Mouse (Mus musculus) neural tube, embryonic 10.5 days (tissue): ENCODE results near the gene Tmem174.

Source experiments
- DNase-seq: peaks from one replicate; pipeline ENCODE4 v3.0.0-alpha.2; 2017; ENCODE audit warnings: low spot score; ENCODE audit errors: extremely low spot score

Gene Tmem174

DNA sequence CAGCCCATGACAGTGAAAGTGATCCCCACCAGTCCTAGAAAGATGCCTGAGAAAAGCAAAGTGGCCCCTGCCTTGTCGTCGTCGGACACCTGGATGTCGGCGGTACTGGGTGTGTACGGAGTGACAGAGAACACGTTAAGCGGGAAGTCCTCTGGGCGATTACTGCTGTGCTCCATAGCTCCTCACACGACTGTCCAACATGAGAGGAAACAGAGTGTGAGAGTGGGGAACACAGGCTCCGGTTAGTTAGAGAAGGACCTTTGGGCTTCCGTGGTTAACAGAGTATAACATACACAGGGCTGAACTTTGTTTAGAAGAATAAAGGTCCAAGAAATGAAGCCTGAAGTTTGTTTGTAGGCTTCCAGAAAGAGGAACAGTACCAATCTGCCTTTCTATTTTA, at the start of gene Tmem174:
Gene Tmem174, minus strand, starts transcription at position 266 of the 400 bp plus-strand sequence.
- DNase-seq = no peak

GRCm38 (mm10) chr13:98684144-98684900, 47.1 kb upstream of the Tmem174 start:
- DNase-seq = no peak

DNA sequence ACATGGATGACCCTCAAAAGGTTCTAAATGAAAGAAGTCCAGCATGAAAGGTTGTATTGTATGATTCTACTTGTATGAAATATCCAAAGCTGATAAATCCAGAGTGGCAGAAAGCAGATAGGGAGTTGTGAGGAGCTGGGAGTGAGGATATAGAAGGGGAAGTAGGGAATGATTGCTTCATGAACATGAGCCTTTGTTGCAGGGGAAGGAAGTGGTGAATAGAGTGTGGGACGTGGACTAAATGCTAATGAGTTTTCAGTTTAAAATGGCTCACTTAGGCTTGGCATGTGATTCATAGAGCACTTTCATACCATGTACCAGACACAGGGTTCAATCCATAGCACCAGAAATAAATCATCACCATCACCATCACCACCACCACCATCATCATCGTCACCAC, 46.2 kb upstream of the Tmem174 start:
- DNase-seq = no peak

DNA sequence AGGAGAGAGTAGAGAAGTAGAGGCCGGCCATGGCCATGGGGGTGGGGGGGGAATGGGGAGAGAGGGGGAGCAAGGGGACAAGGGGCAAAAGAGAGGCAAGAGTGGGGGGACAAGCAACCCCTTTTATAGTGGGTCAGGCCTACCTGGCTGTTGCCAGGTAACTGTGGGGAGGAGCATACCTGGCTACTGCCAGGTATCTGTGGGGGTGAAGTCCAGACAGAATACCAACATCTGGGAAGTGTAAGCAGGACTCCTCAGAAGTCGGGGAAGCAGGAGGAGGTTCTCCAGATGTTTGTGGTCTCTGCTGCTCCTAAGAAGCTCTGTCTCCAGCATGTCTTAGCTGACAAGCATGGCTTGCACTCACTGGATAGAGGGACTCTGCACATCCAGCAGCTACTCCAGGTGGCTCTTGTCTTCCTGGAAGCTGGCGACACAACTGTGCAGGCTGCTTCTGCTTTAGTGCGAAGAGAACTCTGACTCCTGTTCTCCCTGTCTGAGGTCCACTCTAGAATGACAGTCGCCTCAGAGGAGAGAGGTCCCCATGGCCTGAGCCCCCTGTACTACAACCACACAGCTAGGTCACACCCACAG, 43.4 kb upstream of the Tmem174 start:
- DNase-seq = no peak

GRCm38 (mm10) chr13:98679631-98680041, 42.4 kb upstream of the Tmem174 start:
- DNase-seq = no peak

- no peak for DNase-seq
Observed at GRCm38 (mm10) chr13:98679230-98679629, 42.0 kb upstream of the Tmem174 start.

DNA sequence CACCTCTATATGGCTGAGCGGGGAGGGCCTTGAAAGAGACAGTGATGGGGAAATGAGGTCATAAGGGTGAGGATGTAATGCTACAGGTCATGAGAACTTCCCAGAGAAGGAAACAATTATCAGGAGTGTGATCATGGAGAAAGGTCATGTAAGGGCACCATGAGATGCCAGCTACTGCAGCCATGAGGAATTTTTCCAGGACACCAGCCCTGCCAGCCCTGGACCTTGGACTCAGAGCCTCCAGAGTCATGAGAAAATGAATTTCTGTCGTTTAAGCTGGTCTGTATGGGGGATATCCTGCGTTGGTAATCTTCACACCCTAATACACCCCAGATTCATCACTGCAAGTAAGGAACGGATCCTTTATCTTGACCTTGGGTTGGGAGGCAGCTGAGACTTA, 36.7 kb upstream of the Tmem174 start:
- no peak for DNase-seq

GRCm38 (mm10) chr13:98669296-98669695, 32.1 kb upstream of the Tmem174 start:
- no peak for DNase-seq

- DNase-seq = no peak
Observed at GRCm38 (mm10) chr13:98667316-98667715, 30.1 kb upstream of the Tmem174 start.

DNA sequence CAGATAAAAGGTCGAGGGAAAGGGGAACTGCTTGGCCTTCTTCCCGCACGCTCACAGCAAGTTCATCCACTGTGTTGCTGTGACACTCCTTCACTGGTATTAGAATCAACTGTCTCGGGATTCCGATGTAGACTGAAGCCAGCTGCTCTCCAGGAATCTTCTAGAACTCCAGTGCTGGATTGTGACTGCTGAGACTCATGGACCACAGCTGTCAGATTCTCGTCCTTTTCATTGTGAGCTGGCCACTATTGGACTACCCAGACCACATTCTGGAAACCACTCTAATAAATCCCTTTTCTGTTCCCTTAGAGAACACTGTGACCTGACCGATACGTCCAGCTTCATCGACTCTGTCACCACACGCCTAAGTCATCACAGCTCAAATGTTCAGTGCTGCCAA, 28.0 kb upstream of the Tmem174 start:
- no peak for DNase-seq

- no peak for DNase-seq
Observed at GRCm38 (mm10) chr13:98662173-98662675, 25.0 kb upstream of the Tmem174 start.

GRCm38 (mm10) chr13:98656034-98656471, 18.8 kb upstream of the Tmem174 start:
- DNase-seq = no peak

- DNase-seq = no peak
Observed at GRCm38 (mm10) chr13:98655346-98655745, 18.1 kb upstream of the Tmem174 start.

DNA sequence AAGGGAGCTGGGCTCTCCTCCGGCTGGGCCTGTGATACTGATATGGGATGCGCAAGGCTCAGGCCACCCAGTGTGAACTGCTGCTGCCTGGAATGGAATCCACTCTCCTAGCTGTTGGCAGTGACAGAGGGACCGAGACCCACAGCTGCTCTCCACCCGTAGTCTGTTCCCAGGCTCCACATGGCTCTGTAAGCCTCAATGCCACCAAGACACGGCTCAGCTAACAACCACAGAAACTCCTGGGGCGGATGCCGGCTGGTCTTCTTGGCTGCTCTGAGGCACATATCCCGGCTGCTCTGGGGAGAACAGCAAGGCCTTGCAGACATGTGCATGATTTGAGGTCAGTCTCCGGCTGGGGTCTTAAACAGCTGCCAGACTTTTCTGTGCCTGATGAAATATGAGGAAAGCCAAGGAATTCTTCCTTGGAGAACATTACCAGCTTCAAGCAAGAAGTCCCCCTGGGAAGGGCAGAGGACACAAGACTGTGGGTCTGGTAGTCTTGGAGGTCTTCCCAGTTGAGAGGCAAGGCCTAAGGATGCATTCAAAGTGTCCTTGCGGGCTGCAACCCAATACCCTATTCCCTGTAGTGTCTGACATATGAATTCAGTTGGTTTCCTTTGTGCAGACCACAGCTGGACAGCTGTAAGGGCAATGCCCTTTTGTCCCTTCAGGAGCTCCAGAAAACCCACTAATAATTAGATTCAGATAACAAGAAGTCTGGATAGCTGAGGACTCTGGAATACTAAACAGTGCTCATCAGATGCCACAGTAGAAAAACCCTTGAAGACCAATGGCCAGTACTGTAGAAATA, 17.1 kb upstream of the Tmem174 start:
- DNase-seq = peak; percentile 25

DNA sequence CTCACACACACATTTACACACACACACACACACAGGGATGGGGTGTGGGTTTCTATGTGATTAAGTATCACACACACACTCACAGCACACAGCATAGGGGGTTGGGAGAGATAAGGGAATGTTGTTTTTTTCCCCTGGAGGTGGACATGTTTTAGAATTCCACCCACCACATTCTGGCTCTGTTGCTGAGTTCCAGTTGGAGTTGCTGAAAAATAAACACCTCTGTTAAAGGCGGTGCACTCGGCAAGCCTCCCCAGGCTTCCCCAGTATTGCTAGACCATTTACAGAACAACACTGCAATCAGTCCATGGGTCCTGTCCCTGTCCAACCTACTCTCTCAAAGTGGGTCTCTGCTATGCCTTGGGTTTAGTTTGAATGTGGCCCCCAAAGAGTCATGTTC, 15.0 kb upstream of the Tmem174 start:
- DNase-seq = no peak

DNA sequence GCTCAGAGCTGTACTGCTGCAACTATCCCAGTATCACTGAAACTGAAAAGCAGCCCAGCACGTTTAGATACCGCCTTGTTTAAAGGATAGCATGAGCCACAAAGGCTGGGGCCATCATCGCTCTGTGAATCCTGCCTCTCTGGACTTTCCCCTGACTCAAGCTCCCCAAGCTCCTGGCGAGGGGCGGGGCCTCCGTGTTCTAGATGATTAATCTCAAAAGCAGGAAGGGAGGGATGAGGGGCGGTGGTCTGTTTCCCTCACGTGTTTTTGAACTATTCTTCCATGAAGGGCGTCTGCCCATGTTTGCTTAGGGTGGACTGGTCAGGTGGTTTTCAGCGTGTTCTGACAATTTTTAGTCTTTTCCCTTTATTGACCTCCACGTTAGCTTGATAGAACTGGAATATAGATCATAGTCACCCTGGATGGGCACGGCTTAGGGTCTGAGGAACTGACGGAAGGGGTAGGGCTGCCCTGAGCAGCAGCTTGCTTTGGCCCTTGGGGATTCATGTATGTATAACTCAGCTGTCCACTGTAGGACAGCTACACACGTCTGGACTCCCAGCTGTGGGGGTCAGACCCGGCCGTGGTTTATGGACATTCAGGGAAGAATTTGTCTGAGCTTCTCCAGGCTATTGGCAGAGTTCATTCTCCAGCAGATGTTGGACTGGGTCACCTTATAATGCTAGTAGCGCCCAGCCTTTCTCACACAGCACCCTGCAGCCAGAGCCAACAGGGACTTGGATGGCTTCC, 14.2 kb upstream of the Tmem174 start:
- DNase-seq = no peak

GRCm38 (mm10) chr13:98647775-98648568, 10.8 kb upstream of the Tmem174 start:
- no peak for DNase-seq

DNA sequence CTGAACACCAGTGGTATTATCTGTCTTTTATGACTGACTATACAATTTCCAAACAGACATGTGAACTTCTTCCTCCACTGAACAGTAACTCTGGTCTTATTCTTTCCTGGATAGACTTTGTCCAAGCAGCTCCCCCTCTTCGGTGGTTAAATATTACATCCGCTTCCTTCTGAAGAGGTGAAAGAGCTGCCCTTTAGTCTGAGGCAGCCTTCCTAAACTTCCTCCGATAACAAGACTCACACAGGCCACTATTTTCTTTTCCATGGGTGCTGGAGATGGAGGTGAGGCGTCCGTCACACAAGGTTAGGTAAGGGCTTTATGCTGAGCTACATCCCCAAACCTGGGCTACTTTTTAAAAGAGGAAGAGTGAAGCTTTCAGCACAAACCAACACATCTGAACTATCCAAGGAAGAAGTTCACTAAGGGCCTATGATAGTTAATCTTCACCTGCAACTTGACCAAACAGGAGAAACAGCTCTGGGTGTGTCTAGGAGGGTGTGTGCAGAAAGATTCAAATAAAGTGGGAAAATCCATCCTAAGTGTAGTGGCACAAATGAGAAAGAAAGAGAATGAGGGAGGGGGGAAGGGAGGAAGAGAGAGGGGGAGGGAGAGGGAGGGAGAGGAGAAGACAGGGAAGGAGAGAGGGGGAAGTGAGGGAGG, 1.4 kb upstream of the Tmem174 start:
- DNase-seq = no peak

DNA sequence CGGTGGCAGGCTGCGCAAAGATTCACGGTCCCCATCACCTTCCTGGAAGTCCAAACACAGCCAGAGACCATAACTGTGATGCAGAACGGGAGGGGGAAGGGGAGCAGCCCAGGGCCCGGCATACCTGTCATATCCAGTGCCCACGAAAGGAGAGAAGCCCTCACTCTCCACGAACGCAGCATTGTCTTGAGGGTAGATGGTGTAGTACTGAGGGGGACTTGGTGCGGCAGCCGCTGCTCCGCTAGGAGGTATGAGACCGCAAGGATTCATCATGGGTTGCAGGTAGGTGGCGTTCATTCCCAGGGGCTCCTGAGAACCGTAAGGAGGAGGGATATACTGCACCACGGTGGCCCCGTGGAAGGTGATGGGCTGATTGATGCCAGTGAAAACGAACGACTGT, 639 bp downstream of the Tmem174 start:
- no peak for DNase-seq
